Mouse (Mus musculus) liver, adult (tissue): ENCODE data around the gene Nnmt.

Experiments used
- GATA4 ChIP-seq: IDR thresholded peaks from 2 replicates; pipeline ENCODE4 v1.6.1; 2014; ENCODE audit warnings: mild to moderate bottlenecking, low read length; ENCODE audit not compliant: insufficient replicate concordance

The Nnmt gene

DNA sequence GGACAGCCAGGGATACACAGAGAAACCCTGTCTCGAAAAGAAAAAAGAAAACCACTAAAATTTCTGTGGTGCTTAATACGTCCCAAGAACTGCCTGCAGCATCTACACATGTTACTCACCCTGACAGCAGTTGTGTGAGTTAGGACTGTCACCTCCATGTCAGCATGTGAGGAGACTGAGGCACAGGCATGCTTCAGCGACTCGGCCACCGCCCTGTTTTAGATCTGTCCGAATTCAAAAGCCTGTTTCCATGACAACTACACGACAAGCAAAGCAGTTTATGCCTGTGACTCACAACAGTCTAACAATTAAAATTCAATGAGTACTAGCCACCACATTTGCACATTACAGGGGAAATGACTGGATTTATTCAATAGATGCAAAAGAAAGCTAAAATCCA lies 2.5 kb upstream of the Nnmt start:
- no peak for TF ChIP-seq GATA4

DNA sequence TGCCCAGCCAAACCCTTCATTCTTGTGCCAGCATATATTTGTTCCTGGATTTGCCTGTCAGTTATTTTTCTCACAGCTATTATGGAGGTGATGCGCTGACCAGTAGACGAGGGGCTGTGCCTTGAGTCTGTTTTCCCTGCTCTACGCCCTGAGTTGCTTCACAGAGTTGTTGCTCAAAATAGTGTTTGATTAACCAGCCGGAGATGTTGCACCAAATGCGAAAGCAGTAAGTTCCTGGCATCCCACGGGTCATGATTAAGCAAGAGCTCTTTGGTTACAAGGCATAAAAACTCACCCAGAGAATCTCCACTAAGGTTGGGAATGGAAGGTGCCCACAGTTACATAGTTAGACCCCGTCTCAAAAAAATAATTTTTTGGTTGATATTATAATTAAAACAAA lies 1.2 kb upstream of the Nnmt start:
- TF ChIP-seq GATA4 = no peak

DNA sequence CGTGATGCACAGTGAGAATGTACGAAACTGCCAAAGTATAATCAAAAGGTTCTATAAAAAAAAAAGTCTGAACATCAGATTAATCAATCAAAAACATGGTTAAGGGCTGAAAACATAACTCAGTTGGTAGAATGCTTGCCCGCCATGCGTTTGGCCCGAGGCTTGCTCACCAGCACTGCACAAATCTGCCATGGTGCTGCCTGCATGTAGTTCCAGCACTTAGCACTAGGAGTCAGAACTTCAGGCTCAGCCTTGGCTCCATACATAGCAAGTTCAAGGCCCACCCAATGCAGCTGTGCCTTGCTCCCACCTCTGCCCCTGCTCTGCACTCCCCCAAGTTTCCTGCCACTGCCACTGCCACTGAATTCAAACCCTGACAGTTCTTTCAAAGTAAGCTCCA lies 744 bp upstream of the Nnmt start:
- TF ChIP-seq GATA4 = no peak

DNA sequence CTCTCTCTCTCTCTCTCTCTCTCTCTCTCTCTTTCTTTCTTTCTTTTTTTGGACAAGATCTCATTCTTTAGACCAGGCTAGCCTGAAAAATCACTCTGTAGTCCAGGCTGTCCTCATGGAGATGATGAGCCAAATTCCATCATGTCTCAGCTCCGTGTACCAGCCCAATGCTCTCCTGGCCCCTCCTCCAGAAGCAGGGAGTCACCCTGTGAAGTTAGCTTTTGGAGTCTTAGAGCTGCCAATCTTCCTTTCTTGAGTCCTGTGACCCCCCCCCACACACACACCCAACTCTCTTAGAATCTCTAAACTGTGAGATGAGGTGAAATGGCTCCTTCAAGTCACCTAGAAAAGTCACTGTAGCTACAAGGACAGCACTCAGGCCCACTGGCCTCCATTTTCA lies 727 bp downstream of the Nnmt start:
- no peak for TF ChIP-seq GATA4

DNA sequence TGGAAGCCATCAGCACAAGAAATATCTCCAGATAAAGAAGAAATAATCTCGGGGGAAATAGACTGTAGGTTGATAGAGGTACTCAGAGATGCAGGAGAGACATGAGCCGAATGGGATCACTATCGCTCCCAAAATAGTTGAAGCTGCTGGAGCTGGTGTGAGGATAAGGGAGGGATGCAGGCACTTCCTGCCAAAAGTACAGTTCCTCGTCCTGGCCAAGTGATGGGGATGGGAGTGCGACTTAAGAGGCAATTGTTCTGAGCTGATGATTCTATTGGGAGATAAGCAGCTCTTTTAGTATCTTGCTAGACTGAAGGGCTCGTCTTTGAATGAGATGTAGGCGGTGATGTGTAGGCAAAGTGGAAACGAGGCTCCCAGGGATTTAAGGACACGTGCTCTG lies 4.1 kb downstream of the Nnmt start:
- no peak for TF ChIP-seq GATA4

DNA sequence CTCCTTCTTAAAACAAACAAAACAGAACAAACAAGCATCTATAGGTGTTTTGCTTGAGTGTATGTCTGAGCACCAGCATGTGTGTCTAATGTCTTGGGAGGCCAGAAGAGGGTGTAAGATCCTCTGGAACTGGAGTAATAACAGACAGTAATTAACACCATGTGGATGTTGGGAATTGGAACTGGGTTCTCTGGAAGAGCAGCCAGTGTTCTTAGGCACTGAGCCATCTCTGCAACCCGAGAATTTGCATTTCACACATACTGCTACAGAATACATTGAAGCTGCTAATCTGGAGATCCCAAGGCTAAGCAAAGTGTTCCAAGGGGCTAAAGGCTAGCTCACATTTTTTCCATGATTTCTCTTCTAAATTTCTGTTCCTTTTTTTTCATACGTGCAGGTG lies 4.9 kb downstream of the Nnmt start:
- TF ChIP-seq GATA4 = no peak

DNA sequence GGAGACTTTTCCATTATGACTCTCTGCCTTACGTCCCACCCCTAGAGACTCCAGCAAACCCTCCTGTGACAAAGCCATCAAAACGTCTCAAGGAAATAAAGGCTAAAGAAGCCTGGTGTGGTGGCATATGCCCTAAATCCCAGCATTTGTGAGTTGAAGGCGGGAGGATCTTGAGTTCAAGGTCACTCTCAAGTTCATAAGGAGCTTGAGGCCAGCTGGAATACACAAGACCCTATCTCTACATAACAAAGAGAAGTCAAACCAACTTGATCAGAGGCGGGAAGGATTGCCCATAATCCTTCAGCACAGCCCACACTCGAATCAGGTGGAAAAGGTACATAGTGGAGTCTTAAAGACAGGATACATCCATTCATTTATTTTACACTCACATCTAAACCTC lies 7.5 kb downstream of the Nnmt start:
- TF ChIP-seq GATA4 = no peak

DNA sequence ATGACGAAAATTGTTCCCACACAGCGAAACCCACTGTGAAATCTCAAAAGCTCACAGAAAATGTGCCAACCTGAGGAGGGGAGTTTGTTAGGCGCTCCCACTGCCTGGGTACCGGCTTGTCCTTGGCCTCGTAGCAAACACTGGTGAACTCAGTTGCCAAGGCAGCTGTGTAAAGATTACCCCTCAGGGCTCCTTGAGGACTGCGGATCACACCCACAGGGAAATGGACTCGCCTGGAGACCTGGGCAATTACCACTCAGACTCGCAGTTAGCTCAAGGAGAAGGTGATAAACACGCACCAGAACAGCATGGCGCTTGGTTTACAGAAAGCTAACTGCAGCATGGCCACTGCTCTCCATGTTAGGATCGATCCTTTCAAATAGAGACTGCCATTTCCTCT lies 8.0 kb downstream of the Nnmt start:
- TF ChIP-seq GATA4 = no peak

DNA sequence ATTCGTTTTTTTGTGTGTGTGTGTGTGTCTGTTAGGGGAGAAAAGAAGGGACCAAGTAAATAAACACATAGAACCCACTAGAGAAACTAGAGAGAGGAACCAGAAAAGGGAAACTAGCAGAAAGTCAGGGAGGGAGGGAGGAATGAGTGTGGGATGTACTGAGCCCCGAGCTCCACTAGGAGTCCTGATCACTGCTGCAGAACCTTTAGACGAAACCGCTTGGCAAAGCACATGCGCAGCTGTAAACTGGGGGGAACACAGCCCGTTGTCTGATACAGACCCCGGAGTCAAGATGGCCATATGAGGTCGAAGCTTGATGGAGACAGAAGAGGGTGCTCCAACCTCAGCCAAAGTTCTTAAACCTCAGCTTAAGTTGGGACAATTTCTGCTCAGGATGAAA lies 11.0 kb downstream of the Nnmt start:
- no peak for TF ChIP-seq GATA4

DNA sequence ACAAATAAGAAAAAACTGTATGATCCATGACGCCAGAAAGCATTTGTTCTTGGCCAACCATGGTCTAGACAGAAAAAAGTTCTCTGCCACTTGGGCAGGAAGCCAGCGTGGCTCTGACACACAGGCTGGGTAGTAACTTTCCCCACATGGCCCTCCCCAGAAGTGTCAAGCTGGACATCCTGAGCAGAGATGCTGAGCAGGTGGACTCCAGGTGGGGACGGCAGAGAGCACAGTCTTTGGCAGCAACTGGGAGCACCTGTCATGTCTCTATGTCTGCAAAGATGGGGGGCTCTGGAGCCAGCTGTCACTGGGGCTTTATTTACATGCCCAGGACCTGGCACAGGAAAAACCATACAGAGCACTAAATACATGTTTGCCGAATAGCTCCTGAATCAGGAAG lies 14.3 kb downstream of the Nnmt start:
- no peak for TF ChIP-seq GATA4

DNA sequence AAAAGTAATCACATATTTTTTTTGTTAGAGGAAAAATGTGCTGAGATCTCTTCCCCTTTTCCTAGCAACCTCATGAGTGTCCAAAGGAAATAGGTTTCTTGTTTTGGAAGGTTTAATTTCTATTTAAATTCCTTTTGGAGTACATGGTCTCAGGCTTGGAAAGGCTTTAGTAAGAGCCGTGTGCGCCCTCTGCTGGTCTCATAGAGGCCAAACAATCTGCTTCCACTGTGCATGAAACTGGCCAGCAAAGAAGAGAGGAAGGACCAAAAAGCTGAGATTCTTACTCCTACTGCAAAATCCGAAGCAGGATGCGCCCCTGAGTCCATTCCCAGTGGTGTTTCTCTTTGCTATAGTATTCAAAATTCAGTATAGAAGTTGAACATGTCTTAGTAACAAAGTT lies 18.6 kb downstream of the Nnmt start:
- TF ChIP-seq GATA4 = no peak

DNA sequence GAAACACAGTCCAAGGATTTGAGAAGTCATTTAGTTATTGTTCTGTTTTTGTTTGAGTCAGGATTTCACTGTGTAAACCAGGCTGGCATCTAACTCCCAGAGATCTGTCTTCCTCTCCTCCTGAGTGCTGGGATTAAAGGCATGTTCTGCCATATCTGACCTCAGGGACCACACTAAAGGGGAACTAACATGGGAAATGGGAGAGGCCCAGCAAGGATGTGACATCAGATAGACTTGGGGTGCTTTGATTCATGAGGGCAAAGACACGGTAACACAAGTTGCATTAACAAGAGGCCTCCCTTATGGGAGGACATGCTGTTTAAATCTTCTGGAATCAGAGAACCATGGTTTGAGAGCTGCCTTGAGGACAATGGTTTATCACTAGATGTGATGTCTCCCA lies 24.1 kb downstream of the Nnmt start:
- no peak for TF ChIP-seq GATA4

DNA sequence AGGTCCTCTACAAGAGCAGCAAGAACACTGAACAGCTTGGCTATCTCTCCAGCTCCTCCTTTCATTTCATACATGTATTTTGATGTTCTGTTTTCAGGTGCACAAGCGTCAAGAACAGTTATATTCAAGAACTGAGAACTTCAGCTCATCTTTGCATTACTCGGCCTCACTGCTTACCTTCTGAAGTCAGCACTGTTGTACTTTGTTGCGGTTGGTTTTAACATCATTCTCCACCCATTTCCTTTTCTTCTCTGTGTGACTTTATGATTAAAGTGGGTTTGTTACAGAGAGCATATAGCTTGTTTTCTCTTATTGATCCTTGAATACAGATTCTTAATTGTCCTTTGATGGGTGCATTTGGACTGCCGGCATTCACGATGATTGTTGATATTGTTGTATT lies 42.6 kb downstream of the Nnmt start:
- TF ChIP-seq GATA4 = no peak

DNA sequence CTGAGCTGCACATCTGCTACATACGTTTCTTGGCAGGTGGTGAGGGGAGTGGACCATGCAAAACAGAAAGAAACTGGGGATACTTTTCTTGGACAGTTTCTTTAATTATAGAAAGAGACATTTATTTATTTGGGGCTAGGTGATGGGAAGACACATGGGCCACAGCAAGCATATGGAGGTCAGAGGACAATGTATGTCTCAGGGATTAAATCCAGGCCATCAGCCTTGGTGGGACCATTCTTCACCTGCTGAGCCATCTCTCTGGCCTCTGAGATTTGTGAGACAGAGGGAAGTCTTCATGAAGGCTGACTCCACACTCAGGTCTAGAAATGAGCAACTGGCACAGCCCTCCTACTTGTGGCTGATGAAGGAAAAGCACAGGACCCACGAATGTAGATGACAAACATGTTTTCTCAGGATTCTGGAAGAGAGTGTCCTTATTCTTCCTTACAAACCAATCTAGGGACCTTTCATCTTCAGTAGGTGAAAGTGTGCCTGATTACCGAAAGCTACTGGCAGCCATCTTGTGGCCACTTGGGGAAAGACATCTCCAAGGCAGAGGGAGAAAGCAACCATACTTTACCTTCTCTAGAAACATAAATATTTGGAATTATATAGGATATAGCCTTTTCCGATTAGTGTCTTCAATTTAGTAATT lies 45.3 kb downstream of the Nnmt start:
- no peak for TF ChIP-seq GATA4

DNA sequence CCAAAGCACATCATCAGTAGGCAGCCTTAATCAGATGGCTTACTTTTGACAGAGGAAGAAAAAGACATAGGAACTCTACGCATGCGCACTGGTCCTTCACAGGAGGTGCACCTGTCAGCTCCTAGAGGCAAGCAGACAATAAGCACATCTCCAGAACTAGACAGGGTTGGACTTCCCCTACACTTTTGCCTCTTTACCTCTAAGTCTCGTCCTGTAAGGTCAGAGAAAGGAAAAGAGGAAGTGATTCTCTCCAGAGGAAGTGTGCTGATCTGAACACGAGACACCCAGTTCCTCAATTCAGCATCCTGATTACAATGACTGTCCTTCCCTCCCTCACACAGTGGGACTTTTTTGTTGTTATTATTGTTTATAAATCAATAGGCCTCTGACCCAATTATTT lies 46.3 kb downstream of the Nnmt start:
- TF ChIP-seq GATA4 = no peak

DNA sequence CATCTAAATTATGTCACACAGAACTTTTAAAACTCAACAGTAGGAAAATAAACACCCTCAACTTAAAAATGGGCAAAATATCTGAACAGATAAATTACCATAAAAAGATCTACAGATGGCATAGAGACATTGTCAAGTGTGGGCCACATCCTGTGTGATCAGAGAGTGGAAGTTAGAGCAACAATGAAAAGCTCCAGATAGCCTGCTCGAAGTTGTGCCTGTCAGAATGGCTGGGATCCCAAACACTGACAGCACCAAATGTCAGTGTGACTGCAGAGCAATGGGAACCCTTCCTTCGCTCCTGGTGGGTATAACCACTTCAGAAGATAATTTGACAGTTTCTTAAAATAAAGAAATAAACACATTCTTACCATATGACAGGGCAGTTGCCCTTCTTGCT lies 55.9 kb downstream of the Nnmt start:
- TF ChIP-seq GATA4 = no peak

DNA sequence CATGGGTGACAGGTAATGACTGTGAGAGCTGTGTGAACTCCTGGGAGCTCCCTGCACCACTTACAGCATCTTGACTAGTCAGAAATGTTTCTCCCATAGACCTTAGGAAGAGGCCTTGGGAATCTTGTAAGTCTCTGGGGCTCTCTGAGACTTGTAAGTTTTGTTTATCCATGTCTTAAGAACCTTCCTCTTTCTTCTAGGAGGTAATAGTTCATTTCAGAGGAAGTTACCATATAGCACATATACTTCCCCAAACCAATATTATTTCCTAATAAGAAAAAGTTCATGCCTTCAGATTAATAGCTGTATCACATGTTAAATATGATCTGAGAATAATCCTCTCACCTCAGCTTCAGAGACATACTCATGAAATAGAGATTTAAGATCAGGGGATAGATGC lies 57.7 kb downstream of the Nnmt start:
- TF ChIP-seq GATA4 = no peak
